Mouse (Mus musculus): ENCODE results near the gene Rft1.
A peak's percentile ranks its signal among the peaks of the same experiment; 100 is the strongest.
"Not testable (repeated sequence)": the region's sequence is repeated elsewhere in the genome, so short reads cannot be mapped to it uniquely, and the experiment has no call there.

Gene Rft1

GRCm38 (mm10) chr14:30671986-30672312 lies 17.8 kb downstream of the Rft1 start:
- peak; percentile 82 to 83 for DNase-seq (ENCODE audit: low spot score in 2 of 2)

- DNase-seq (ENCODE audit: low spot score in 2 of 2) = no peak
Observed at GRCm38 (mm10) chr14:30674947-30675346, 20.8 kb downstream of the Rft1 start.

- no peak for DNase-seq (ENCODE audit: low spot score in 2 of 2)
Observed at GRCm38 (mm10) chr14:30682131-30682530, 28.0 kb downstream of the Rft1 start.

GRCm38 (mm10) chr14:30690685-30691084 lies 36.5 kb downstream of the Rft1 start:
- DNase-seq (ENCODE audit: low spot score in 2 of 2) = no peak

GRCm38 (mm10) chr14:30692439-30692838 lies 38.3 kb downstream of the Rft1 start:
- no peak for DNase-seq (ENCODE audit: low spot score in 2 of 2)

GRCm38 (mm10) chr14:30694786-30695185 lies 40.6 kb downstream of the Rft1 start:
- DNase-seq (ENCODE audit: low spot score in 2 of 2) = no peak

- DNase-seq (ENCODE audit: low spot score in 2 of 2) = peak; percentile 18 to 78
Observed at GRCm38 (mm10) chr14:30695609-30696008, 41.4 kb downstream of the Rft1 start.

GRCm38 (mm10) chr14:30697407-30698052 lies 43.4 kb downstream of the Rft1 start:
- no peak for DNase-seq (ENCODE audit: low spot score in 2 of 2)

GRCm38 (mm10) chr14:30699656-30700055 lies 45.5 kb downstream of the Rft1 start:
- DNase-seq (ENCODE audit: low spot score in 2 of 2) = peak in 1 of 2 experiments; percentile 30

- no peak for DNase-seq (ENCODE audit: low spot score in 2 of 2)
Observed at GRCm38 (mm10) chr14:30702512-30702911, 48.4 kb downstream of the Rft1 start.

- no peak for DNase-seq (ENCODE audit: low spot score in 2 of 2)
Observed at GRCm38 (mm10) chr14:30703079-30703478, 48.9 kb downstream of the Rft1 start.

- no peak for DNase-seq (ENCODE audit: low spot score in 2 of 2)
Observed at GRCm38 (mm10) chr14:30704098-30704855, 50.1 kb downstream of the Rft1 start.

GRCm38 (mm10) chr14:30711892-30712291 lies 57.7 kb downstream of the Rft1 start:
- no peak for DNase-seq (ENCODE audit: low spot score in 2 of 2)

GRCm38 (mm10) chr14:30713769-30714168 lies 59.6 kb downstream of the Rft1 start:
- no peak for DNase-seq (ENCODE audit: low spot score in 2 of 2)

GRCm38 (mm10) chr14:30714799-30715617 lies 60.8 kb downstream of the Rft1 start, which contains the start of gene Sfmbt1:
Sfmbt1 (plus strand) TSS chr14:30714849.
- DNase-seq (ENCODE audit: low spot score in 2 of 2) = peak in 1 of 2 experiments; percentile 72

- DNase-seq (ENCODE audit: low spot score in 2 of 2) = peak in 1 of 2 experiments; percentile 63
Observed at GRCm38 (mm10) chr14:30715618-30716050, 61.5 kb downstream of the Rft1 start.

- DNase-seq (ENCODE audit: low spot score in 2 of 2) = peak; percentile 40 to 55
Observed at GRCm38 (mm10) chr14:30716051-30716952, 62.1 kb downstream of the Rft1 start.

- DNase-seq (ENCODE audit: low spot score in 2 of 2) = no peak
Observed at GRCm38 (mm10) chr14:30716953-30717285, 62.8 kb downstream of the Rft1 start.

- DNase-seq (ENCODE audit: low spot score in 2 of 2) = not testable (repeated sequence)
Observed at GRCm38 (mm10) chr14:30718696-30719095, 64.5 kb downstream of the Rft1 start.

GRCm38 (mm10) chr14:30719514-30719913 lies 65.4 kb downstream of the Rft1 start:
- DNase-seq (ENCODE audit: low spot score in 2 of 2) = no peak

- DNase-seq (ENCODE audit: low spot score in 2 of 2) = no peak
Observed at GRCm38 (mm10) chr14:30721850-30722249, 67.7 kb downstream of the Rft1 start.
